Mouse (Mus musculus) induced T-regulatory cell, adult 2 months (primary cell): ENCODE measurements around the gene Bcl9l.

Experiments
- DNase-seq: peaks from one replicate; pipeline ENCODE4 v3.0.0-alpha.2; 2012; ENCODE audit warnings: low read depth

Gene Bcl9l

GRCm38 (mm10) chr9:44497624-44498377 is 15.2 kb downstream of the Bcl9l start:
- peak; percentile 74 for DNase-seq

GRCm38 (mm10) chr9:44498421-44499355 is 16.1 kb downstream of the Bcl9l start:
- peak; percentile 65 for DNase-seq

GRCm38 (mm10) chr9:44499356-44500162 is 16.9 kb downstream of the Bcl9l start:
- no peak for DNase-seq

DNA sequence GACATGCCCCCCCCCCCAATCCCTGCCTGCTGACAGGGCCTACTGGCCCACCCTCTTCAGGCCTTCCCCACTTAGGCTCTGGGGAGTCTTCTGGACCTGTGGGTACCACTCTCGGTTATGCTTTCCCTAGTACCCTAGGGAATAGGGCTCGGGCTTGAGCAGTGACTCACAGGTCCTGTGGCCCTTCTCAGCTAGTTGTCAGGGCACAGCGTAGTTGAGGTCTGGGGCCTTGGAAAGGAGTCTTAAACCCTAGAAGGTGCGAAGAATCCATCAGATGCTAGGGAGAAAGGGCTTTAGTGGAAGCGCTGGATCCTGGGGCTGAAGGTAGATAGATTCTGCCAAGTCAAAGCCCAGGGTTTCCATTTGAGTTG is 17.5 kb downstream of the Bcl9l start:
- no peak for DNase-seq

- no peak for DNase-seq
Observed at GRCm38 (mm10) chr9:44500638-44501175, 18.1 kb downstream of the Bcl9l start.

GRCm38 (mm10) chr9:44501206-44501879 is 18.7 kb downstream of the Bcl9l start:
- DNase-seq, result no peak

DNA sequence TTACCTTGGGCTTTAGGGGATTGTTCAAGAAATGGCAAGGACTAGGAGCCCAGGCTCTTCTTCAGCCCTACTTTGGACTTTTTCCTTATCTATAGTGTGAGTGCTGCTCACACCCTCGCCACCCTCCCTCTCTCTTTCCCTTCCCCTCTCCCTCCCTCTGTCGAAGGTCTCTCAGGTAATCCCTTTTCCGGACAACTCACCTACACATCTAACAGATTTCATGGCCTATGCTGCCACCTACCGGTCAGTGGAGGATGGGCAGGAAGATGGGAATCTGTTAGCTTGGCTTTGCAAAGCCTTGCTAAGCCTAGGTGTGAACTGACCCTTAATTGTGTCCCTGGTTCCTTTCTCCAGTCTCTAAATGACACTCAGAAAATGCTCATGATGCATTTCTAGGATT is 19.4 kb downstream of the Bcl9l start:
- DNase-seq, result peak; percentile 93

DNA sequence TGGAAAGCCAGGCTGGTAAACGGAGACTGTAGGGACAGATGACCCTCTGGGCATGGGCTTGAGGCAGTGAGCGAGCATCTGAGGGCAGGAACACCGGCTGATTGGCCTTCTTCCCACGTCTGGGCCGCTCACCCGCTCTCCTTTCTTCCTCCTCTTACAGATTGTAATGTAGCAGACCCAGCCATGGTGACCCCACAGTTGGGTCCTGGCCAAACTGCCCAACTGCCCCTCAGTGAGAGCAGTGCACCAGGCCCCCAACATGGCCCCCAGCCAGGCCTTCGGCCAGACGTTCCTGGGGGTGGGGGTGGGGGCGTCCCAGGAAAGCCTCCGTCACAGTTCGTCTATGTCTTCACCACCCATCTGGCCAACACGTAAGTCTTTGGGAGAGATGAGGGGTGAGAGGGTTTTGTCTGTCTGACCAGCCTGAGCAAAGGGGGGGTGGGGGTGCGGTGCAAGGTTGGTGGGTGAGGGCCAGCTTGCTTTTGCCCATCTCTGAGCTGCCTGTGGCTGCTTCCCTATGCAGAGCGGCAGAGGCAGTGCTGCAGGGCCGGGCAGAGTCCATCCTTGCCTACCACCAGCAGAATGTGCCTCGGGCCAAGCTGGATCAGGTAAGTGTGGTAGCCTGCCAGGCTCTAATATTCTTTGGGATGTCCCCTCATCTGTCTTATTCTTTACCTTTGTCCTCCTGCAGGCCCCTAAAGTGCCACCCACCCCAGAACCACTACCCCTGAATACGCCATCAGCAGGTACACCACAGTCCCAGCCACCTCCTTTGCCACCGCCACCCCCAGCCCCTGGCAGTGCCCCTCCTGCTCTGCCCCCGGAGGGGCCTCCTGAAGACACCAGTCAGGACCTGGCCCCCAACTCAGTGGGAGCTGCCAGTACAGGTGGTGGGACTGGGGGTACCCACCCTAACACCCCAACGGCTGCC is 22.5 kb downstream of the Bcl9l start:
- no peak for DNase-seq

GRCm38 (mm10) chr9:44505824-44506467 is 23.3 kb downstream of the Bcl9l start:
- DNase-seq, result no peak

GRCm38 (mm10) chr9:44506566-44506965 is 23.9 kb downstream of the Bcl9l start:
- no peak for DNase-seq

DNA sequence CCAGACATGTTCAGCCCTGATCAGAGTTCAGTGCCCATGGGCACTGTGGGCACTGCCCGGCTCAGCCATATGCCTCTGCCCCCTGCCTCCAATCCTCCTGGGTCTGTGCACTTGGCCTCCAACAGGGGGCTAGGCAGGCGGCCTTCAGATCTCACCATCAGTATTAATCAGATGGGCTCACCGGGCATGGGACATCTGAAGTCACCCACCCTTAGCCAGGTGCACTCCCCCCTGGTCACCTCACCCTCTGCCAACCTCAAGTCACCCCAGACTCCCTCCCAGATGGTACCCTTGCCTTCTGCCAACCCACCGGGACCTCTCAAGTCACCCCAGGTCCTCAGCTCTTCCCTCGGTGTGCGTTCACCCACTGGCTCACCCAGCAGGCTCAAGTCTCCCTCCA is 24.7 kb downstream of the Bcl9l start:
- DNase-seq, result no peak

GRCm38 (mm10) chr9:44508124-44508619 is 25.5 kb downstream of the Bcl9l start:
- DNase-seq, result no peak

GRCm38 (mm10) chr9:44508721-44509486 is 26.3 kb downstream of the Bcl9l start:
- DNase-seq, result no peak

GRCm38 (mm10) chr9:44509487-44510354 is 27.1 kb downstream of the Bcl9l start:
- DNase-seq, result peak; percentile 91

DNA sequence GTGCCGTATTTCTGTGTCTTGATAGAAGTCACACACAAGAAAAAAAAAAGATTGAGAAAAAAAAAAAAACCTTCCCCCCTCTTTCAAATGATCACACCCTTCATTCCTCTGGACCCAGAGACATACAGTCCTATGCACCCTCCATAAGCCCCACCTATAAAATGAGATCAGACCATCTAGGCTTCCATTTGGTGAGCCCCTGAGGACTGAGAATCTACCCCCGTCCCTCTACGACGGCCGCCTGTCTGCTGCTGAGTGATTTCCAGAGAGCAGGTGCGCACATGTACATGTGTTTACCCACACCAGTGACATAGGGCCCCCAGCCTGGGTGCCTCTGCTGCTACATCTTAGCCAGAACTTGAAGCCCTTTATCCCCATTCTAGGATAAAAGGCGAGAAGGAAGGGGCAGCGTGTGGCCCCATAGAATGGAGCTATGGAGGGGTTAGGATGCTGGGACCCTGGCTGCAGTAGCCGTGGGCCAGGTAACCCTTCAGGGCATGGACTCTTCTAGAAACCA is 27.8 kb downstream of the Bcl9l start:
- DNase-seq, result peak; percentile 79

GRCm38 (mm10) chr9:44510872-44511601 is 28.4 kb downstream of the Bcl9l start:
- peak; percentile 77 for DNase-seq
